Mouse (Mus musculus) midbrain, embryonic 14.5 days (tissue): Measurements from ENCODE around the gene Parp1. TPM values are rescaled to one million over a fixed set of nuclear protein-coding genes. Genes with fewer than 3 reads are reported as not detected.
"Not testable (repeated sequence)": the region's sequence is repeated elsewhere in the genome, so short reads cannot be mapped to it uniquely, and the experiment has no call there.

Experiments used
- ATAC-seq: fragments of 200-750 bp; cut with Nextera tagmentation; 2 replicates; pipeline ENCODE4 v1.8.0; 2017; ENCODE audit warnings: moderate number of reproducible peaks, moderate library complexity; ENCODE audit not compliant: low FRiP score, low TSS enrichment
- DNase-seq: peaks from one replicate; pipeline ENCODE4 v3.0.0-alpha.2; 2015
- H3K27ac ChIP-seq: fragments of 300-500 bp; sonication (generic); replicated peaks from 2 replicates; pipeline ENCODE4 v1.5.1; 2014; ENCODE audit warnings: mild to moderate bottlenecking, low read depth, low read length, moderate library complexity
- H3K27me3 ChIP-seq: fragments of 300-500 bp; sonication (generic); 2 replicates; pipeline ENCODE4 v1.6.1; 2014; ENCODE audit warnings: low read length, control low read depth, mixed read lengths; ENCODE audit not compliant: control insufficient read depth, insufficient read depth
- H3K36me3 ChIP-seq: fragments of 300-500 bp; sonication (generic); 2 replicates; pipeline ENCODE4 v1.6.1; 2014; ENCODE audit warnings: low read length, control low read depth; ENCODE audit not compliant: control insufficient read depth, insufficient read depth
- H3K4me1 ChIP-seq: fragments of 300-500 bp; sonication (generic); 2 replicates; pipeline ENCODE4 v1.6.1; 2014; ENCODE audit warnings: mild to moderate bottlenecking, antibody characterized with exemption, low read length, control low read depth; ENCODE audit not compliant: control insufficient read depth, insufficient read depth
- H3K4me2 ChIP-seq: fragments of 300-500 bp; sonication (generic); 2 replicates; pipeline ENCODE4 v1.6.1; 2014; ENCODE audit warnings: mild to moderate bottlenecking, low read length, moderate library complexity
- H3K4me3 ChIP-seq: fragments of 300-500 bp; sonication (generic); replicated peaks from 2 replicates; pipeline ENCODE4 v1.5.1; 2014; ENCODE audit warnings: low read depth, low read length
- H3K9ac ChIP-seq: fragments of 300-500 bp; sonication (generic); replicated peaks from 2 replicates; pipeline ENCODE4 v1.6.1; 2014; ENCODE audit warnings: mild to moderate bottlenecking, low read length, moderate library complexity
- H3K9me3 ChIP-seq: fragments of 300-500 bp; sonication (generic); 2 replicates; pipeline ENCODE4 v1.6.1; 2016; ENCODE audit warnings: low read length, control low read depth, mixed read lengths; ENCODE audit not compliant: control insufficient read depth
- WGBS: fragments of 180-500 bp; shearing (Covaris S2); extraction: QIAGEN DNeasy Blood & Tissue Kit; methylation state at CpG from one replicate; pipeline ENCODE4 v1.1.7; 2014; 5-methylcytosine and 5-hydroxymethylcytosine counted together
- microRNA-seq: library from miRNA; unstranded; fragments of <30 nt; microRNA quantifications from one replicate; pipeline ENCODE4, GENCODE M21; 2016
- polyA plus RNA-seq: library from polyadenylated mRNA; unstranded; fragments of >200 nt; fragmentation: Nextera tagmentation; extraction: Ambion mirVana; gene quantifications from 2 replicates; pipeline ENCODE4 v1.2.1, GENCODE M21; 2014

Parp1 gene
- polyA plus RNA-seq, 1 experiment from 2014 or later: 97.4 TPM

DNA sequence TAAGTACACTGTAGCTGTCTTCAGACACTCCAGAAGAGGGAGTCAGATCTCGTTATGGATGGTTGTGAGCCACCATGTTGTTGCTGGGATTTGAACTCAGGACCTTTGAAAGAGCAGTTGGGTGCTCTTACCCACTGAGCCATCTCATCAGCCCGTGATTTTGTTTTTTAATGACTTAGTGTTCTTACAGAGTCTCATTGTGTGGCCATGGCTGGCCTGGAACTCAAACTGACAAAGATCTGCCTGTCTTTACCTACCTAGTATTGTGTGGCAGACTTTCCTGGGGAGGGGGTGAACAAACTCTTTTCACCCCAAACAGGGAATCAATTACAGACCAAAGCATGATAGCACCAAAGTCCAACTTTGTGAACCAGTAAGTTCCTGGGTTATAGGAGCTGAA lies 69.1 kb downstream of the Parp1 start:
- not testable (repeated sequence) for H3K27ac ChIP-seq, H3K4me1 ChIP-seq, H3K4me2 ChIP-seq, H3K36me3 ChIP-seq, H3K9me3 ChIP-seq, DNase-seq, H3K9ac ChIP-seq, H3K4me3 ChIP-seq, H3K27me3 ChIP-seq, ATAC-seq
- WGBS: 88% methylated on average over 2 of the region's 2 CpGs

DNA sequence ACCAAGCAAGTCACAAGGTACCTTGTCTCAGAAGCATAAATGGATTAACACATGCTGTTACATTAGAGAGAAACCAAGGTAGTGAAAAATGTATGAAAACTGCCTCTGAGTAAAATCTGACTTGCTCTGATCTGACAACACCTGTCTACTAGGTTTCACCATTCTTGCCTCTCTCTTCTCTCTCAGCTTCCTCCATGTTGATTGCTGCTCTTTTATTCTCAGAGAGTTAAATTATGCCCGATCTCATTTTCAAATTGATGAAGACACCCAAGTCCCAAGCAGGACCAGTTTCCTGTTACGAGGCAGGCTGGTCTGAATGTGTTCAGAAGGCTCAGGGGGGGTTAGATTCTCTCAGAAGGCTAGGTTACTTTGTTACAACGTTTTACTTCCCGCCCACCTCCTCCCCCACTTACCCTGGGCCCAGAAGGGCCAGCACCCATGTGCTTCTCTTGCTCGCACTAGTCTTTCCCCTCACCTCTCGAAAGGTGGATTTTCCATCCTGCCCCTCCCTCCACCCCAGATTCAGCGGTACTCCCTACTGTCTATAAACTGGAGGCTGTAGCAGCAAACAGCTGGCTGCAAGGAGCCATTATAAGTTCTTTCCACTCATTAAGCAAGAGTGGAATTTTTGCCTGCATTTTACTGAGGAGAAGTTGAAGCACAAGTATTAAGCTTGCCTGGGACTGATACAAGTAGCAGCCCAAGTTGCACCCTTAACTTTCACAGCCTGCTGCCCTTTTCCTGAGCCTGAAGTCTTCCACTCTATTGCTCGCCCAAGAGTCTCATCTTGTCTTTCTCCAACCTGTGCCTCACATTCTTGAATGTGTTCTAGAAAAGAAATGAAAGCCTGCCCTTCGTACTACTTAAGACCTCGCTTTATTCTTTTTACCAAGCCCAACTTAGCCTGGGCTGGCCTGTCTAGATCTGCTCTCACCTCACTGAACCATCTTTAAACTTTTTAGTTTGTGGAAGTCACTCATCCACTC lies 71.0 kb downstream of the Parp1 start:
- H3K9me3 ChIP-seq: no peaks in the 10 kb centered on the region
- no peaks in the 10 kb centered on the region for H3K27me3 ChIP-seq
- WGBS: 41% methylated on average over 10 of the region's 10 CpGs
- peaks cover 8% of the 10 kb centered on the region for H3K4me1 ChIP-seq
- H3K36me3 ChIP-seq: no peaks in the 10 kb centered on the region
- H3K4me2 ChIP-seq: peak overlapping the region; percentile 86
- peak overlapping the region; percentile 98 for H3K4me3 ChIP-seq
- H3K27ac ChIP-seq: no peak overlapping the region
- H3K9ac ChIP-seq: peak overlapping the region; percentile 94; the same call in 1 of the 2 replicates
- DNase-seq (peak; percentile 2), ATAC-seq (no peak)

DNA sequence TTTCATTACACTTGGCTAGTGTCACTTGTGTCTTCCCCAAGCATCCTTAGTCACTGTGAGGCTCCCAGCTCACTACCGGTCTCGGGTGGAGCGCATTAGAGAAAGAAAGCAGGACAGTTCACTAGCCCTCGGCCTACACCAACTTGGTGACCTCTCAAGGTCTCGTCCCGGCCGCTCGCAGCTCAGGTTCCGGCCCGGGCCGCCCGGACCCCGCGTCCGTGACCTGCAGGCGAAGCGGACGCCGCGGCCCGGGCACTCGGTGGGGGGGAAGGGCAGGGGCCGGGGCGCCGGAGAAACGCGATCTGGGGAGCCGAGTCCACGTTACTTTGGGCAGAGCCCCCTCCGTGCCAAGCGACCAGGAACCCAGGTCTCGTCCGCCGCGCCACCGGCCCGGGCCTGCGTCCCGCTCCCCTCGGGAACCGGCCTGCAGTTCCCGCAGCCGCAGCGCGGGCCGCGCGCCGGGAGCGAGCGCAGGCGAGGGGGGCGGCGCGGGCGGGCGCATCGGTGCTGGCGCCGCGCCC lies 71.9 kb downstream of the Parp1 start:
- peaks cover 8% of the 10 kb centered on the region for H3K4me1 ChIP-seq
- no peaks in the 10 kb centered on the region for H3K36me3 ChIP-seq
- H3K4me3 ChIP-seq: peak overlapping the region; percentile 98
- ATAC-seq (no peak; the same call in none of the 2 replicates), DNase-seq (peak; percentile 60)
- under 1% methylated on average over 54 of the region's 61 CpGs for WGBS
- peak overlapping the region; percentile 94 for H3K9ac ChIP-seq
- H3K27ac ChIP-seq: peak overlapping the region; percentile 90
- H3K4me2 ChIP-seq: peak overlapping the region; percentile 86
- no peaks in the 10 kb centered on the region for H3K9me3 ChIP-seq
- H3K27me3 ChIP-seq: no peaks in the 10 kb centered on the region

DNA sequence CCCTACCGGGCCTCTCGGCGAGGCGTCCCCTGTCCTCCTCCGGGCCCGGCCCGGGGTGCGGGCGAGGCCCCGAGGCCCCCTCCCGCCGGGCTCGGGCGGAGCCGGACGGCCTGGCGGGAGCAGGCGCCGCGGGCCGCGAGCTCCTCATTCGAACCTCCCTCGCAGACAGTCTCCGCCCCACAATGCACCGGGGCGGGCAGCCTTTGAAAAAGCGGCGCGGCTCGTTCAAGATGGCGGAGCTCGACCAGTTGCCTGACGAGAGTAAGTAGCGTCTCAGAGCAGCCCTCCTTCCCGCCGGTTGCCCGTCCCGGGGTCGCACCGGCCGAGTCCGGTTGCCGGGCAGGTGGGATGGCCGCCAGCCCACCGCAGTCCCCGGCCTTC lies 72.4 kb downstream of the Parp1 start, which contains the start of gene Lin9:
Lin9 (plus strand) TSS at position 14 of the 381 bp plus-strand sequence.
- Histone ChIP-seq H3K36me3 (no peaks in the 10 kb centered on the region), H3K4me1 (peaks cover 8% of the 10 kb centered on the region), H3K9ac (peak within 1 kb of the TSS; percentile 94), H3K4me2 (peak within 1 kb of the TSS; percentile 86), H3K27ac (peak within 1 kb of the TSS; percentile 90), H3K27me3 (no peaks in the 10 kb centered on the region), H3K9me3 (no peaks in the 10 kb centered on the region), H3K4me3 (peak within 1 kb of the TSS; percentile 98)
- under 1% methylated on average over 46 of the region's 47 CpGs for WGBS
- DNase-seq: peak; percentile 97
- peak; percentile 88 for ATAC-seq

DNA sequence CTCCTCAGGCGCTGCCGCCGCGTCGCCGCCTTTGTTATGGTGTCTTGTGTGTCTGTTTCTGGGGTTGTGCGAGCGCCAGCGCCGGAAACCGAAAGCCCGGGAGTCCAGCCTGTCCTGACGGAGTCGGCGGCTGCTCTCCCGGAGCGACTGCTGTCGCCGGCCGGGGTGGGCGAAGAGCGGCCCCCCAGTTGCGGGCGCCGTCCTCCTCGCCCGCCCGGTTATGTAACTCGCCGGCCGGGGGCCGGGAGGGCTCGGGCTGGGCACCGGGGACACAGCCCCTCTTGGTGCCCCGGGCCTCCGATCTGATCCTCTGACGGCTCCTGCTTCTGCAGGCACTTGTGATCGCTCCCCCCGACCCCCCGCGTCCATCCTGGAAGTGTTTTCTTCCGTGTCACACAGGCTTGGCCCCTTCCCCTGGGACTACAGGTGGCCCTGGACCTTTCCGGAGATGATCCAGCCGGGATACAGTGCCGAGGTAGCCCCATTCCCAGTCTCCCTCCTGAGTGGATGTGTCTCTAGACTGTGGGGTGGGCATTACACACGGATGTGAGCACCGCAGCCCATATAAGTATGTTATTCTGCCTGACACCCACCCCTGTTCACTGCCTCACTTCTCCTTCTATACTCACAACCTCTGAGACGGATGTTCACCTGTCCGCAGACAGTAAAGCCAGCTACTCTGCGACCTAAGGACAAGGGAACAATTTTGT lies 72.9 kb downstream of the Parp1 start:
- peak overlapping the region; percentile 94 for H3K9ac ChIP-seq
- H3K4me2 ChIP-seq: peak overlapping the region; percentile 86
- no peaks in the 10 kb centered on the region for H3K27me3 ChIP-seq
- no peaks in the 10 kb centered on the region for H3K36me3 ChIP-seq
- peak; percentile 66 for ATAC-seq
- H3K4me3 ChIP-seq: peak overlapping the region; percentile 98
- H3K9me3 ChIP-seq: no peaks in the 10 kb centered on the region
- H3K27ac ChIP-seq: peak overlapping the region; percentile 90
- 4% methylated on average over 50 of the region's 50 CpGs for WGBS
- DNase-seq: peak; percentile 57
- H3K4me1 ChIP-seq: peaks cover 8% of the 10 kb centered on the region

DNA sequence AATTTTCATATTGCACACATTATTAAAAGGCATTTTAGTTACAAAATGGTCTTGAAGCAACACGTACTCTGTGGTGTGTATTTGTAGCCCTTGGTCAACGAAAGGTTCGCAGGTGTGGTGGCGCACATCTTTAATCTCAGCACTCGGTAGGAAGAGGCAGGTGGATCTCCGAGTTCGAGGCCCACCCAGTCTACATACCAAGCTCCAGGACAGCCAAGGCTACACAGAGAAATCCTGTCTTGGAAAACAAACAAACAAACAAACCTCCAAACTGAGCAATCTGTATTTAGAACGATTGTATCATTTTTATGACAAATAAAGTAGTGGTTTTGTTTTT lies 73.5 kb downstream of the Parp1 start:
- H3K36me3 ChIP-seq: no peaks in the 10 kb centered on the region
- peak overlapping the region; percentile 86 for H3K4me2 ChIP-seq
- no peaks in the 10 kb centered on the region for H3K27me3 ChIP-seq
- H3K9ac ChIP-seq: peak overlapping the region; percentile 94
- no peak for ATAC-seq
- no peak for DNase-seq
- 83% methylated on average over 8 of the region's 8 CpGs for WGBS
- H3K27ac ChIP-seq: no peak overlapping the region
- peak overlapping the region; percentile 98 for H3K4me3 ChIP-seq
- no peaks in the 10 kb centered on the region for H3K9me3 ChIP-seq
- peaks cover 8% of the 10 kb centered on the region for H3K4me1 ChIP-seq

Small RNAs within 50 kb of the gene (microRNA-seq; reads per million reads assigned to microRNA genes)
- not detected for gene Mir6904

Other genes starting within 250 kb of the Parp1 start
- 1.8 and 1.9 TPM in 2 replicates for gene Itpkb, start 238.4 kb upstream of the Parp1 start, polyA plus RNA-seq
- 6.4 and 7.2 TPM in 2 replicates for gene Stum, start 85.4 kb upstream of the Parp1 start, polyA plus RNA-seq
- gene Lin9, start 72.2 kb downstream of the Parp1 start, polyA plus RNA-seq: 8.8 and 13.9 TPM in 2 replicates
- not detected in 2 replicates for gene Mixl1, start 128.1 kb downstream of the Parp1 start, polyA plus RNA-seq
- gene Acbd3, start 157.1 kb downstream of the Parp1 start, polyA plus RNA-seq: 25.2 and 27.2 TPM in 2 replicates
- gene H3f3a, start 245.0 kb downstream of the Parp1 start, polyA plus RNA-seq: 3,827 and 3,910 TPM in 2 replicates